Mouse (Mus musculus): ENCODE data around the gene Plekha7. TPM values are rescaled to one million over a fixed set of nuclear protein-coding genes. Genes with fewer than 3 reads are reported as not detected.
"Not testable (repeated sequence)": the region's sequence is repeated elsewhere in the genome, so short reads cannot be mapped to it uniquely, and the experiment has no call there.

Gene Plekha7
- total RNA-seq, 4 experiments from 2014 or later, result 0.51 to 2.6 (median 1.4) TPM

- DNase-seq (ENCODE audit: low spot score in 2 of 2), result not testable (repeated sequence)
Observed at GRCm38 (mm10) chr7:116084366-116084765, 223.8 kb downstream of the Plekha7 start, which contains the start of gene Gm4353. Gm4353 (minus strand) TSS chr7:116084635.

Other genes starting within 250 kb of the Plekha7 start
- 1 to 10 TPM; 1.4 to 1.8 (median 1.5) TPM for gene Gm4353, start 223.7 kb downstream of the Plekha7 start, total RNA-seq (2022)
- gene Rps13, start 25.8 kb upstream of the Plekha7 start, total RNA-seq (2022), result 100 to 1,000 TPM; 211 to 298 (median 263) TPM
- gene Pik3c2a, start 135.1 kb upstream of the Plekha7 start, total RNA-seq (2022), result 1 to 10 TPM; 3.9 to 7.0 (median 5.7) TPM
- 1 to 10 TPM; 1.3 to 5.3 (median 2.6) TPM for gene Nucb2, start 196.0 kb upstream of the Plekha7 start, total RNA-seq (2022)

Data from gastrocnemius, adult 8-10 months (tissue).